Mouse (Mus musculus): ENCODE results near the gene Cd63. TPM values are rescaled to one million over a fixed set of nuclear protein-coding genes. Genes with fewer than 3 reads are reported as not detected.
A peak's percentile ranks its signal among the peaks of the same experiment; 100 is the strongest.

Gene Cd63
- polyA plus RNA-seq, 1 experiment = 35.7 TPM

DNA sequence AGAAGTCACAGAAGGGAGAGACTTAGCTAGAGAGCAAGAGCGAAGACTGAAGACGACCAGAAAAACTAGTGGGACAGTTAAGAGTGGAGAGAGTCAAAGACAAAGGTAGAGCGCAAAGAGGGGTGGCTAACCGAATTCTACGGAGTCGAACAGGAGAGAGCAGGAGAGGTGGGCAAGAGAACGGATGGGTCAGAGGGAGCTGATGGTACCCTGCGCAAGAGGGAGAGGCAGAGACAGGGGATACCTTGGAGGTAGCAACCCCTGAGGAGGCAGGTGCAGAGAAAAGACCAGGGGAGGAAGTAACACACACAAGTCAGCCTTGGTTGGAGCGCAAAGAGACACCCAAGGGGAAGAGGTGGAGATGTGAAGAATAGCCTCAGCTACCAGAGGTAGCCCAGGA lies 8.5 kb upstream of the Cd63 start:
- no peak overlapping the region for H3K27ac ChIP-seq (ENCODE audit: insufficient read depth, low read length)
- peaks cover 4% of the 10 kb centered on the region for H3K27me3 ChIP-seq (ENCODE audit: control insufficient read depth, insufficient read depth, low read length)
- no peaks in the 10 kb centered on the region for H3K36me3 ChIP-seq (ENCODE audit: control insufficient read depth, insufficient read depth, low read length)
- 9% methylated on average over 9 of the region's 9 CpGs for WGBS
- TF ChIP-seq CTCF (IDR thresholded peaks at IDR 0.05; ENCODE audit: extremely low read depth, insufficient read depth, insufficient read length, insufficient replicate concordance) (no peak), POLR2A (IDR thresholded peaks at IDR 0.05; ENCODE audit: low read depth, low read length) (no peak)
- peak overlapping the region; percentile 62; the same call in 1 of the 2 replicates for H3K4me3 ChIP-seq (ENCODE audit: extremely low read depth, insufficient read depth, insufficient read length)
- H3K4me1 ChIP-seq (ENCODE audit: control insufficient read depth, insufficient read depth, insufficient read length) = peaks cover 12% of the 10 kb centered on the region; the same call in 1 of the 2 replicates
- peak in 1 of 2 experiments; percentile 15 for DNase-seq (ENCODE audit: low read depth in 1 of 2, low spot score in 2 of 2)

- DNase-seq (ENCODE audit: low read depth in 1 of 2, low spot score in 2 of 2) = peak; percentile 70 to 72
- no peaks in the 10 kb centered on the region for H3K36me3 ChIP-seq (ENCODE audit: control insufficient read depth, insufficient read depth, low read length)
- no peak overlapping the region for H3K4me3 ChIP-seq (ENCODE audit: extremely low read depth, insufficient read depth, insufficient read length)
- TF ChIP-seq CTCF (IDR thresholded peaks at IDR 0.05; ENCODE audit: extremely low read depth, insufficient read depth, insufficient read length, insufficient replicate concordance) (peak; percentile 28; the same call in 1 of the 2 replicates), POLR2A (IDR thresholded peaks at IDR 0.05; ENCODE audit: low read depth, low read length) (no peak)
- H3K27me3 ChIP-seq (ENCODE audit: control insufficient read depth, insufficient read depth, low read length) = peaks cover 4% of the 10 kb centered on the region
- H3K27ac ChIP-seq (ENCODE audit: insufficient read depth, low read length) = no peak overlapping the region
- 2% methylated on average over 9 of the region's 9 CpGs for WGBS
- peaks cover 1% of the 10 kb centered on the region; the same call in 1 of the 2 replicates for H3K4me1 ChIP-seq (ENCODE audit: control insufficient read depth, insufficient read depth, insufficient read length)
These were observed 5.4 kb upstream of the Cd63 start for GRCm38 (mm10) chr10:128895437-128895836.

- DNase-seq (ENCODE audit: low read depth in 1 of 2, low spot score in 2 of 2) = no peak
- no peaks in the 10 kb centered on the region for H3K36me3 ChIP-seq (ENCODE audit: control insufficient read depth, insufficient read depth, low read length)
- TF ChIP-seq CTCF (IDR thresholded peaks at IDR 0.05; ENCODE audit: extremely low read depth, insufficient read depth, insufficient read length, insufficient replicate concordance) (no peak), POLR2A (IDR thresholded peaks at IDR 0.05; ENCODE audit: low read depth, low read length) (no peak)
- WGBS = 11% methylated on average over 17 of the region's 17 CpGs
- no peak overlapping the region for H3K27ac ChIP-seq (ENCODE audit: insufficient read depth, low read length)
- H3K4me1 ChIP-seq (ENCODE audit: control insufficient read depth, insufficient read depth, insufficient read length) = no peaks in the 10 kb centered on the region
- no peak overlapping the region for H3K4me3 ChIP-seq (ENCODE audit: extremely low read depth, insufficient read depth, insufficient read length)
- peaks cover 2% of the 10 kb centered on the region; the same call in 1 of the 2 replicates for H3K27me3 ChIP-seq (ENCODE audit: control insufficient read depth, insufficient read depth, low read length)
These were observed 4.7 kb upstream of the Cd63 start for GRCm38 (mm10) chr10:128895952-128896693.

DNA sequence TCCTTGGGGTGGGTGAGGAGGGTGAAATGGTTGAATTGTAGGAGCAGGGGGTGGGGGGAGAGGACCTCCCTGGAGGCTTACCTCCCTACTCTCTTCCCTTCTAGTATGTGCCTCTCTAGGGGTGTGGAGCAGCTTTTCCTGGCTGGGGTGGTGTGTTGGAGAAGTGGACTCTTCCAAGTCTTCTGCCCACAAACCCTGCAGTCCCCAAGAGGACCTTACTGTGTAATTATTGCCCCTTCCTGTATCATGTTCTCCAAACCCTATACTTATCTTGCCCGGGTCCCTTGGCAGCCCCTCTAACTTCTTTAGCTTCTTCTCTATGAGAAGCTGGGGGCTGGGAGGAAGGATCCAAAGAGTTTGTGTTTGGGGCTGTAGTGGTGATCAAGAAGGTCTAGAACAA lies 4.0 kb upstream of the Cd63 start:
- no peaks in the 10 kb centered on the region for H3K27me3 ChIP-seq (ENCODE audit: control insufficient read depth, insufficient read depth, low read length)
- TF ChIP-seq CTCF (IDR thresholded peaks at IDR 0.05; ENCODE audit: extremely low read depth, insufficient read depth, insufficient read length, insufficient replicate concordance) = no peak
- no peak for TF ChIP-seq POLR2A (IDR thresholded peaks at IDR 0.05; ENCODE audit: low read depth, low read length)
- no peak for DNase-seq (ENCODE audit: low read depth in 1 of 2, low spot score in 2 of 2)
- H3K36me3 ChIP-seq (ENCODE audit: control insufficient read depth, insufficient read depth, low read length) = no peaks in the 10 kb centered on the region
- H3K27ac ChIP-seq (ENCODE audit: insufficient read depth, low read length) = no peak overlapping the region
- H3K4me1 ChIP-seq (ENCODE audit: control insufficient read depth, insufficient read depth, insufficient read length) = no peaks in the 10 kb centered on the region
- 55% methylated on average over 1 of the region's 1 CpGs for WGBS
- no peak overlapping the region for H3K4me3 ChIP-seq (ENCODE audit: extremely low read depth, insufficient read depth, insufficient read length)

GRCm38 (mm10) chr10:128897501-128897900 lies 3.3 kb upstream of the Cd63 start:
- no peak overlapping the region for H3K4me3 ChIP-seq (ENCODE audit: extremely low read depth, insufficient read depth, insufficient read length)
- peaks cover under 1% of the 10 kb centered on the region; the same call in 1 of the 2 replicates for H3K4me1 ChIP-seq (ENCODE audit: control insufficient read depth, insufficient read depth, insufficient read length)
- no peak for DNase-seq (ENCODE audit: low read depth in 1 of 2, low spot score in 2 of 2)
- H3K27me3 ChIP-seq (ENCODE audit: control insufficient read depth, insufficient read depth, low read length) = no peaks in the 10 kb centered on the region
- H3K36me3 ChIP-seq (ENCODE audit: control insufficient read depth, insufficient read depth, low read length) = no peaks in the 10 kb centered on the region
- TF ChIP-seq POLR2A (IDR thresholded peaks at IDR 0.05; ENCODE audit: low read depth, low read length) (no peak), CTCF (IDR thresholded peaks at IDR 0.05; ENCODE audit: extremely low read depth, insufficient read depth, insufficient read length, insufficient replicate concordance) (no peak)
- H3K27ac ChIP-seq (ENCODE audit: insufficient read depth, low read length) = no peak overlapping the region
- 38% methylated on average over 1 of the region's 1 CpGs for WGBS

GRCm38 (mm10) chr10:128899759-128900490 lies 864 bp upstream of the Cd63 start:
- no peak overlapping the region for H3K4me3 ChIP-seq (ENCODE audit: extremely low read depth, insufficient read depth, insufficient read length)
- no peak for DNase-seq (ENCODE audit: low read depth in 1 of 2, low spot score in 2 of 2)
- no peaks in the 10 kb centered on the region for H3K36me3 ChIP-seq (ENCODE audit: control insufficient read depth, insufficient read depth, low read length)
- no peak overlapping the region for H3K27ac ChIP-seq (ENCODE audit: insufficient read depth, low read length)
- H3K27me3 ChIP-seq (ENCODE audit: control insufficient read depth, insufficient read depth, low read length) = no peaks in the 10 kb centered on the region
- no peak for TF ChIP-seq CTCF (IDR thresholded peaks at IDR 0.05; ENCODE audit: extremely low read depth, insufficient read depth, insufficient read length, insufficient replicate concordance)
- no peak for TF ChIP-seq POLR2A (IDR thresholded peaks at IDR 0.05; ENCODE audit: low read depth, low read length)
- peaks cover 2% of the 10 kb centered on the region; the same call in 1 of the 2 replicates for H3K4me1 ChIP-seq (ENCODE audit: control insufficient read depth, insufficient read depth, insufficient read length)
- 80% methylated on average over 6 of the region's 6 CpGs for WGBS
